Mouse (Mus musculus): Measurements from ENCODE around the gene Cdk6. TPM values are rescaled to one million over a fixed set of nuclear protein-coding genes. Genes with fewer than 3 reads are reported as not detected.
"Not testable (repeated sequence)": the region's sequence is repeated elsewhere in the genome, so short reads cannot be mapped to it uniquely, and the experiment has no call there.

The Cdk6 gene
- 37.7 and 39.6 TPM in 2 replicates for polyA plus RNA-seq (2015; fragmentation: Nextera tagmentation; extraction: Ambion mirVana)

- Histone ChIP-seq H3K27me3 (replicated peaks) (no peaks in the 10 kb centered on the region), H3K9me3 (no peaks in the 10 kb centered on the region), H3K4me1 (no peaks in the 10 kb centered on the region), H3K4me3 (replicated peaks) (peak within 1 kb of the TSS; percentile 77), H3K4me2 (peak within 1 kb of the TSS; percentile 97), H3K27ac (peak within 1 kb of the TSS; percentile 93), H3K9ac (peak within 1 kb of the TSS; percentile 61), H3K36me3 (no peaks in the 10 kb centered on the region)
- WGBS = under 1% methylated on average over 55 of the region's 59 CpGs
- ATAC-seq (ENCODE audit: insufficient read depth, low FRiP score, low read depth) = peak; percentile 39; the same call in 1 of the 2 replicates
Observed at GRCm38 (mm10) chr5:3341111-3341911, at the start of gene Cdk6. Cdk6 (plus strand) TSS chr5:3341485.

- 82% methylated on average over 4 of the region's 4 CpGs for WGBS
- H3K9ac ChIP-seq = no peak overlapping the region
- H3K36me3 ChIP-seq = no peaks in the 10 kb centered on the region
- H3K27ac ChIP-seq = no peak overlapping the region
- H3K4me3 ChIP-seq (replicated peaks) = no peak overlapping the region
- H3K9me3 ChIP-seq = no peaks in the 10 kb centered on the region
- H3K27me3 ChIP-seq (replicated peaks) = no peaks in the 10 kb centered on the region
- H3K4me1 ChIP-seq = no peaks in the 10 kb centered on the region
- ATAC-seq (ENCODE audit: insufficient read depth, low FRiP score, low read depth) = no peak
- H3K4me2 ChIP-seq = no peak overlapping the region
Observed at GRCm38 (mm10) chr5:3293666-3294065, 47.6 kb upstream of the Cdk6 start.

GRCm38 (mm10) chr5:3300801-3301457 lies 40.4 kb upstream of the Cdk6 start:
- Histone ChIP-seq H3K27me3 (replicated peaks) (no peaks in the 10 kb centered on the region), H3K9me3 (no peaks in the 10 kb centered on the region), H3K9ac (no peak overlapping the region), H3K4me3 (replicated peaks) (no peak overlapping the region), H3K27ac (no peak overlapping the region), H3K4me2 (no peak overlapping the region), H3K4me1 (no peaks in the 10 kb centered on the region), H3K36me3 (no peaks in the 10 kb centered on the region)
- WGBS = 74% methylated on average over 12 of the region's 12 CpGs
- no peak; the same call in 1 of the 2 replicates for ATAC-seq (ENCODE audit: insufficient read depth, low FRiP score, low read depth)

- H3K4me1 ChIP-seq = no peaks in the 10 kb centered on the region
- WGBS = 66% methylated on average over 5 of the region's 5 CpGs
- H3K9ac ChIP-seq = no peak overlapping the region
- no peak overlapping the region for H3K27ac ChIP-seq
- no peak overlapping the region for H3K4me3 ChIP-seq (replicated peaks)
- H3K4me2 ChIP-seq = no peak overlapping the region
- no peaks in the 10 kb centered on the region for H3K36me3 ChIP-seq
- H3K9me3 ChIP-seq = no peaks in the 10 kb centered on the region
- H3K27me3 ChIP-seq (replicated peaks) = no peaks in the 10 kb centered on the region
- ATAC-seq (ENCODE audit: insufficient read depth, low FRiP score, low read depth) = no peak
Observed at GRCm38 (mm10) chr5:3301535-3301934, 39.8 kb upstream of the Cdk6 start.

- Histone ChIP-seq H3K36me3 (no peaks in the 10 kb centered on the region), H3K9ac (no peak overlapping the region), H3K27me3 (replicated peaks) (no peaks in the 10 kb centered on the region), H3K27ac (no peak overlapping the region), H3K4me3 (replicated peaks) (no peak overlapping the region), H3K9me3 (no peaks in the 10 kb centered on the region), H3K4me1 (no peaks in the 10 kb centered on the region), H3K4me2 (no peak overlapping the region)
- no peak for ATAC-seq (ENCODE audit: insufficient read depth, low FRiP score, low read depth)
- 91% methylated on average over 9 of the region's 9 CpGs for WGBS
Observed at GRCm38 (mm10) chr5:3303876-3304275, 37.4 kb upstream of the Cdk6 start.

- Histone ChIP-seq H3K4me3 (replicated peaks) (no peak overlapping the region), H3K27me3 (replicated peaks) (no peaks in the 10 kb centered on the region), H3K27ac (no peak overlapping the region), H3K4me2 (no peak overlapping the region), H3K36me3 (no peaks in the 10 kb centered on the region), H3K9me3 (no peaks in the 10 kb centered on the region), H3K9ac (no peak overlapping the region), H3K4me1 (no peaks in the 10 kb centered on the region)
- WGBS = 78% methylated on average over 1 of the region's 1 CpGs
- no peak for ATAC-seq (ENCODE audit: insufficient read depth, low FRiP score, low read depth)
Observed at GRCm38 (mm10) chr5:3306146-3306545, 35.1 kb upstream of the Cdk6 start.

GRCm38 (mm10) chr5:3309122-3309521 lies 32.2 kb upstream of the Cdk6 start:
- H3K27me3 ChIP-seq (replicated peaks) = no peaks in the 10 kb centered on the region
- no peaks in the 10 kb centered on the region for H3K9me3 ChIP-seq
- no peaks in the 10 kb centered on the region for H3K36me3 ChIP-seq
- no peaks in the 10 kb centered on the region for H3K4me1 ChIP-seq
- H3K27ac ChIP-seq = no peak overlapping the region
- no peak overlapping the region for H3K4me3 ChIP-seq (replicated peaks)
- H3K4me2 ChIP-seq = no peak overlapping the region
- no peak for ATAC-seq (ENCODE audit: insufficient read depth, low FRiP score, low read depth)
- no peak overlapping the region for H3K9ac ChIP-seq

GRCm38 (mm10) chr5:3309587-3309986 lies 31.7 kb upstream of the Cdk6 start:
- Histone ChIP-seq H3K9me3 (no peaks in the 10 kb centered on the region), H3K4me1 (no peaks in the 10 kb centered on the region), H3K27ac (no peak overlapping the region), H3K27me3 (replicated peaks) (no peaks in the 10 kb centered on the region), H3K36me3 (no peaks in the 10 kb centered on the region), H3K4me2 (no peak overlapping the region), H3K4me3 (replicated peaks) (no peak overlapping the region), H3K9ac (no peak overlapping the region)
- no peak for ATAC-seq (ENCODE audit: insufficient read depth, low FRiP score, low read depth)
- 71% methylated on average over 1 of the region's 1 CpGs for WGBS

DNA sequence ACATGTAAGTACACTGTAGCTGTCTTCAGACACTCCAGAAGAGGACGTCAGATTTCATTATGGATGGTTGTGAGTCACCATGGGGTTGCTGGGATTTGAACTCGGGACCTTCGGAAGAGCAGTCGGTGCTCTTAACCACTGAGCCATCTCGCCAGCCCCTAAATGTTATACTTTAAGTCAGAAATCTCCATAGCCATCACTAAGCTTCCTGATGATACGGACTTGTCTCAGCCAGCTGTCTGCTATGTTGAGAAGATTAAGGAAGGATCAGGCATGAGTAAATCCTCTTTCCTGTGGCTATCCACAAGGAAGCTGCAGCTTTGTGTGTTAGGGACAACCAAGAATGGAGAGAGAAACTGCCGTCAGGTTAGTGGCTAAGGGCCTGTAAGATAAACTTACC lies 30.1 kb upstream of the Cdk6 start:
- H3K27ac ChIP-seq; H3K36me3 ChIP-seq; H3K9me3 ChIP-seq; ATAC-seq (ENCODE audit: insufficient read depth, low FRiP score, low read depth); H3K4me2 ChIP-seq; H3K9ac ChIP-seq; H3K27me3 ChIP-seq (replicated peaks); H3K4me1 ChIP-seq; H3K4me3 ChIP-seq (replicated peaks): not testable (repeated sequence)
- WGBS = 80% methylated on average over 7 of the region's 7 CpGs

GRCm38 (mm10) chr5:3317724-3318123 lies 23.6 kb upstream of the Cdk6 start:
- not testable (repeated sequence) for H3K27ac ChIP-seq; ATAC-seq (ENCODE audit: insufficient read depth, low FRiP score, low read depth); H3K9me3 ChIP-seq; H3K27me3 ChIP-seq (replicated peaks); H3K9ac ChIP-seq; H3K4me2 ChIP-seq; H3K4me3 ChIP-seq (replicated peaks); H3K4me1 ChIP-seq; H3K36me3 ChIP-seq
- WGBS = 83% methylated on average over 5 of the region's 5 CpGs

- no peak for ATAC-seq (ENCODE audit: insufficient read depth, low FRiP score, low read depth)
- Histone ChIP-seq H3K4me3 (replicated peaks) (no peak overlapping the region), H3K4me1 (no peaks in the 10 kb centered on the region), H3K27ac (no peak overlapping the region), H3K36me3 (no peaks in the 10 kb centered on the region), H3K9me3 (no peaks in the 10 kb centered on the region), H3K4me2 (no peak overlapping the region), H3K9ac (no peak overlapping the region), H3K27me3 (replicated peaks) (no peaks in the 10 kb centered on the region)
- WGBS = 31% methylated on average over 1 of the region's 1 CpGs
Observed at GRCm38 (mm10) chr5:3320225-3320624, 21.1 kb upstream of the Cdk6 start.

DNA sequence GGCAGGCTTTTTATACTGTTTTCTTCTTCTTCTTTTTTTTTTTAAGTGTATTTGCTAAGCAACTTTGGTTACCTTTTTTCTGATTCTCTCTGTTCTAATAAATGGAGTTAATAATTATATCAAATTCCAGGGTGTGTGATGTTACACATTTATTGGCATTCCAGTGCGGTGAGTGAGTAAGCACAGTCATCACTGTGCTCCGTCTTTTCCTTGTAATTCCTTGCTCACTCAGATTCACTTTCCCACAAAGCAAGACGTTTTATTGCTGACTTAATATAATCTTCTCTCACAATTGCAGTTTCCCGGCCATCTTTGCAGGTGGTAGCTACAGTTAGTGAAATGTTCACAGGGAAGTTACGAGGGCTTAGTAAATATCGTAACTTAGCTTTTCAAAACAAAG lies 19.2 kb upstream of the Cdk6 start:
- 74% methylated on average over 6 of the region's 6 CpGs for WGBS

More for the DNA sequence above, 19.2 kb upstream of the Cdk6 start:
- ATAC-seq (ENCODE audit: insufficient read depth, low FRiP score, low read depth) = no peak
- Histone ChIP-seq H3K36me3 (no peaks in the 10 kb centered on the region), H3K9ac (no peak overlapping the region), H3K27me3 (replicated peaks) (no peaks in the 10 kb centered on the region), H3K9me3 (no peaks in the 10 kb centered on the region), H3K4me3 (replicated peaks) (no peak overlapping the region), H3K4me1 (no peaks in the 10 kb centered on the region), H3K27ac (no peak overlapping the region), H3K4me2 (no peak overlapping the region)

Measured in stomach, embryonic 15.5 days (tissue).